Mouse (Mus musculus): ENCODE measurements at regions not wholly inside any gene's neighbourhood (a gene's known extent, or its start where the extent isn't known, plus 50 kb on each side); places are given as distances from the start of the nearest gene placed in this dataset.

- WGBS = 49% methylated on average over 4 of the region's 4 CpGs
- no peaks in the 10 kb centered on the region for H3K27me3 ChIP-seq (replicated peaks; ENCODE audit: control insufficient read depth, insufficient read depth, low read length)
- H3K4me1 ChIP-seq (replicated peaks; ENCODE audit: control insufficient read depth, insufficient read depth, low read length) = no peaks in the 10 kb centered on the region
- ATAC-seq (replicated peaks; ENCODE audit: low FRiP score, low TSS enrichment, low read depth) (no peak), DNase-seq (ENCODE audit: low spot score) (no peak)
- H3K9ac ChIP-seq (ENCODE audit: low read length) = no peak overlapping the region
- no peak overlapping the region for H3K4me2 ChIP-seq (ENCODE audit: low read length)
- H3K27ac ChIP-seq (ENCODE audit: low read depth) = no peak overlapping the region
- H3K4me3 ChIP-seq (ENCODE audit: low read depth, low read length) = no peak overlapping the region
- no peaks in the 10 kb centered on the region for H3K9me3 ChIP-seq (ENCODE audit: control insufficient read depth, low read length)
- H3K36me3 ChIP-seq (ENCODE audit: control insufficient read depth, insufficient read depth, low read length) = no peaks in the 10 kb centered on the region
Measured at GRCm38 (mm10) chr13:78717686-78718431, 518.3 kb upstream of the Nr2f1 start.

GRCm38 (mm10) chr13:78717159-78717558, 517.6 kb upstream of the Nr2f1 start:
- WGBS = 93% methylated on average over 1 of the region's 1 CpGs

GRCm38 (mm10) chr13:78704693-78705092, 505.1 kb upstream of the Nr2f1 start:
- WGBS = 95% methylated on average over 1 of the region's 1 CpGs
- Histone ChIP-seq H3K9me3 (ENCODE audit: control insufficient read depth, low read length) (no peaks in the 10 kb centered on the region), H3K9ac (ENCODE audit: low read length) (no peak overlapping the region), H3K27me3 (replicated peaks; ENCODE audit: control insufficient read depth, insufficient read depth, low read length) (no peaks in the 10 kb centered on the region), H3K36me3 (ENCODE audit: control insufficient read depth, insufficient read depth, low read length) (no peaks in the 10 kb centered on the region), H3K27ac (ENCODE audit: low read depth) (no peak overlapping the region), H3K4me2 (ENCODE audit: low read length) (no peak overlapping the region), H3K4me3 (ENCODE audit: low read depth, low read length) (no peak overlapping the region), H3K4me1 (replicated peaks; ENCODE audit: control insufficient read depth, insufficient read depth, low read length) (no peaks in the 10 kb centered on the region)
- DNase-seq (ENCODE audit: low spot score) (no peak), ATAC-seq (replicated peaks; ENCODE audit: low FRiP score, low TSS enrichment, low read depth) (no peak)

More at GRCm38 (mm10) chr13:78717159-78717558, 517.6 kb upstream of the Nr2f1 start:
- Histone ChIP-seq H3K27me3 (replicated peaks; ENCODE audit: control insufficient read depth, insufficient read depth, low read length) (no peaks in the 10 kb centered on the region), H3K4me3 (ENCODE audit: low read depth, low read length) (no peak overlapping the region), H3K9me3 (ENCODE audit: control insufficient read depth, low read length) (no peaks in the 10 kb centered on the region), H3K4me2 (ENCODE audit: low read length) (no peak overlapping the region), H3K4me1 (replicated peaks; ENCODE audit: control insufficient read depth, insufficient read depth, low read length) (no peaks in the 10 kb centered on the region), H3K36me3 (ENCODE audit: control insufficient read depth, insufficient read depth, low read length) (no peaks in the 10 kb centered on the region), H3K9ac (ENCODE audit: low read length) (no peak overlapping the region), H3K27ac (ENCODE audit: low read depth) (no peak overlapping the region)
- no peak for DNase-seq (ENCODE audit: low spot score)
- no peak for ATAC-seq (replicated peaks; ENCODE audit: low FRiP score, low TSS enrichment, low read depth)

GRCm38 (mm10) chr13:78697814-78698519, 498.4 kb upstream of the Nr2f1 start:
- H3K27ac ChIP-seq (ENCODE audit: low read depth) = no peak overlapping the region
- no peak overlapping the region for H3K4me3 ChIP-seq (ENCODE audit: low read depth, low read length)
- no peak overlapping the region for H3K9ac ChIP-seq (ENCODE audit: low read length)
- no peak for ATAC-seq (replicated peaks; ENCODE audit: low FRiP score, low TSS enrichment, low read depth)
- no peaks in the 10 kb centered on the region for H3K36me3 ChIP-seq (ENCODE audit: control insufficient read depth, insufficient read depth, low read length)
- H3K4me1 ChIP-seq (replicated peaks; ENCODE audit: control insufficient read depth, insufficient read depth, low read length) = no peaks in the 10 kb centered on the region
- 74% methylated on average over 3 of the region's 3 CpGs for WGBS
- H3K27me3 ChIP-seq (replicated peaks; ENCODE audit: control insufficient read depth, insufficient read depth, low read length) = no peaks in the 10 kb centered on the region
- no peak for DNase-seq (ENCODE audit: low spot score)
- no peak overlapping the region for H3K4me2 ChIP-seq (ENCODE audit: low read length)
- H3K9me3 ChIP-seq (ENCODE audit: control insufficient read depth, low read length) = no peaks in the 10 kb centered on the region

- H3K27ac ChIP-seq (ENCODE audit: low read depth) = no peak overlapping the region
- H3K36me3 ChIP-seq (ENCODE audit: control insufficient read depth, insufficient read depth, low read length) = no peaks in the 10 kb centered on the region
- H3K27me3 ChIP-seq (replicated peaks; ENCODE audit: control insufficient read depth, insufficient read depth, low read length) = no peaks in the 10 kb centered on the region
- ATAC-seq (replicated peaks; ENCODE audit: low FRiP score, low TSS enrichment, low read depth) (no peak), DNase-seq (ENCODE audit: low spot score) (peak; percentile 54)
- no peak overlapping the region for H3K4me2 ChIP-seq (ENCODE audit: low read length)
- no peaks in the 10 kb centered on the region for H3K9me3 ChIP-seq (ENCODE audit: control insufficient read depth, low read length)
- no peak overlapping the region for H3K4me3 ChIP-seq (ENCODE audit: low read depth, low read length)
- no peak overlapping the region for H3K9ac ChIP-seq (ENCODE audit: low read length)
- no peaks in the 10 kb centered on the region for H3K4me1 ChIP-seq (replicated peaks; ENCODE audit: control insufficient read depth, insufficient read depth, low read length)
- 23% methylated on average over 4 of the region's 4 CpGs for WGBS
Measured at GRCm38 (mm10) chr13:78679255-78679895, 479.8 kb upstream of the Nr2f1 start.

- Histone ChIP-seq H3K4me3 (ENCODE audit: low read depth, low read length) (no peak overlapping the region), H3K9me3 (ENCODE audit: control insufficient read depth, low read length) (no peaks in the 10 kb centered on the region), H3K36me3 (ENCODE audit: control insufficient read depth, insufficient read depth, low read length) (no peaks in the 10 kb centered on the region), H3K9ac (ENCODE audit: low read length) (no peak overlapping the region), H3K27ac (ENCODE audit: low read depth) (no peak overlapping the region), H3K4me1 (replicated peaks; ENCODE audit: control insufficient read depth, insufficient read depth, low read length) (no peaks in the 10 kb centered on the region), H3K4me2 (ENCODE audit: low read length) (no peak overlapping the region), H3K27me3 (replicated peaks; ENCODE audit: control insufficient read depth, insufficient read depth, low read length) (no peaks in the 10 kb centered on the region)
- ATAC-seq (replicated peaks; ENCODE audit: low FRiP score, low TSS enrichment, low read depth) (no peak), DNase-seq (ENCODE audit: low spot score) (no peak)
- WGBS = 49% methylated on average over 7 of the region's 7 CpGs
Measured at GRCm38 (mm10) chr13:78678241-78678640, 478.7 kb upstream of the Nr2f1 start.

- Histone ChIP-seq H3K9me3 (ENCODE audit: control insufficient read depth, low read length) (no peaks in the 10 kb centered on the region), H3K4me1 (replicated peaks; ENCODE audit: control insufficient read depth, insufficient read depth, low read length) (no peaks in the 10 kb centered on the region), H3K4me3 (ENCODE audit: low read depth, low read length) (no peak overlapping the region), H3K27me3 (replicated peaks; ENCODE audit: control insufficient read depth, insufficient read depth, low read length) (no peaks in the 10 kb centered on the region), H3K27ac (ENCODE audit: low read depth) (no peak overlapping the region), H3K36me3 (ENCODE audit: control insufficient read depth, insufficient read depth, low read length) (no peaks in the 10 kb centered on the region), H3K4me2 (ENCODE audit: low read length) (no peak overlapping the region), H3K9ac (ENCODE audit: low read length) (no peak overlapping the region)
- 85% methylated on average over 7 of the region's 7 CpGs for WGBS
- ATAC-seq (replicated peaks; ENCODE audit: low FRiP score, low TSS enrichment, low read depth) = no peak
- no peak for DNase-seq (ENCODE audit: low spot score)
Measured at GRCm38 (mm10) chr13:78658285-78658684, 458.7 kb upstream of the Nr2f1 start.

GRCm38 (mm10) chr13:78656766-78657165, 457.2 kb upstream of the Nr2f1 start:
- H3K27me3 ChIP-seq (replicated peaks; ENCODE audit: control insufficient read depth, insufficient read depth, low read length) = no peaks in the 10 kb centered on the region
- ATAC-seq (replicated peaks; ENCODE audit: low FRiP score, low TSS enrichment, low read depth) (no peak), DNase-seq (ENCODE audit: low spot score) (no peak)
- no peak overlapping the region for H3K4me3 ChIP-seq (ENCODE audit: low read depth, low read length)
- H3K27ac ChIP-seq (ENCODE audit: low read depth) = no peak overlapping the region
- no peaks in the 10 kb centered on the region for H3K4me1 ChIP-seq (replicated peaks; ENCODE audit: control insufficient read depth, insufficient read depth, low read length)
- no peak overlapping the region for H3K9ac ChIP-seq (ENCODE audit: low read length)
- H3K36me3 ChIP-seq (ENCODE audit: control insufficient read depth, insufficient read depth, low read length) = no peaks in the 10 kb centered on the region
- H3K9me3 ChIP-seq (ENCODE audit: control insufficient read depth, low read length) = no peaks in the 10 kb centered on the region
- no peak overlapping the region for H3K4me2 ChIP-seq (ENCODE audit: low read length)
- 76% methylated on average over 2 of the region's 2 CpGs for WGBS

Measured in intestine, embryonic 14.5 days (tissue).